Comparison of ENCODE assay signal across 21 mouse cellular contexts in the genomic region with DNA sequence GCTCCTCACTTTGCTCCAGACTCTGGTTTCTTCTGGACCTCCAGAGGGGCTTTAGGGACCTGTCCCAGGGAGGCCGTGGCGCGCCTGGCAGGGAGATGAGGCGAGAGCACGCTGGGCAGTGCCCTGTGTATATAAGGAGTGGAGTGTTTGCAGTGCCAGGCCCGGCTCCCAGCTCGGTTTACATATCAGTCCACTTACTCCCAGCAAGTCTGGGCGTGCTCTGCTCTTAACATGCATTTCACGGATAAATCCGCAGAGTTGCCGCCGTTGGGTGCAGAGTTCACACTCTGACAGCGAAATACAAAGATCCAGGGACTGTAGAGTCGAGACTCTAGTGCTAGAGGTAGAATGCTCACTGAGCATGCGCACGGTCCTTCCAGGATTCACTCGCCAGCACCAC. TPM values are rescaled to one million over a fixed set of nuclear protein-coding genes. Genes with fewer than 3 reads are reported as not detected.
DNase-seq lines count a peak whose midpoint lies in the region; ATAC-seq and TF ChIP-seq lines count a peak whose summit lies in the region.
"Had no signal": no experiment of that assay in that cellular context is flagged by ENCODE, and none has a peak within 500 bp of the region (broad histone marks: within the 10 kb centered on the region; RNA-seq: fewer than 3 reads in every experiment).

No protein-coding gene starts in this region.

- H3K4me1 ChIP-seq in embryonic facial prominence, embryonic 14.5 days (ENCODE audit: control insufficient read depth, insufficient read depth, low read length), result no peaks in the 10 kb centered on the region
- peaks cover 11% of the 10 kb centered on the region for H3K4me1 ChIP-seq in lung, postnatal 0 days (ENCODE audit: insufficient read depth, low read depth, low read length)
- peaks cover 39% of the 10 kb centered on the region for H3K4me1 ChIP-seq in stomach, embryonic 16.5 days (ENCODE audit: control insufficient read depth, insufficient read depth, low read length)

- no peaks in the 10 kb centered on the region for H3K36me3 ChIP-seq in embryonic facial prominence, embryonic 14.5 days (ENCODE audit: control insufficient read depth, insufficient read depth, low read length)
- no peaks in the 10 kb centered on the region for H3K36me3 ChIP-seq in lung, postnatal 0 days (ENCODE audit: insufficient read depth, low read length)
- no peaks in the 10 kb centered on the region for H3K36me3 ChIP-seq in stomach, embryonic 16.5 days (ENCODE audit: control insufficient read depth, insufficient read depth, low read length)
- H3K36me3 ChIP-seq: kidney, embryonic 15.5 days; limb, embryonic 12.5 days; liver, embryonic 15.5 days had no signal

- H3K27me3 ChIP-seq in embryonic facial prominence, embryonic 14.5 days (replicated peaks; ENCODE audit: control insufficient read depth, insufficient read depth, low read length), result no peaks in the 10 kb centered on the region
- H3K27me3 ChIP-seq in lung, postnatal 0 days (replicated peaks; ENCODE audit: insufficient read depth, low read length), result no peaks in the 10 kb centered on the region
- H3K27me3 ChIP-seq in stomach, embryonic 16.5 days (ENCODE audit: control insufficient read depth, insufficient read depth, low read length), result no peaks in the 10 kb centered on the region
- H3K27me3 ChIP-seq: kidney, embryonic 15.5 days; limb, embryonic 12.5 days; liver, embryonic 15.5 days had no signal

- H3K9ac ChIP-seq in embryonic facial prominence, embryonic 14.5 days (ENCODE audit: low read depth, low read length), result no peak overlapping the region
- no peak overlapping the region for H3K9ac ChIP-seq in lung, postnatal 0 days (replicated peaks; ENCODE audit: low read depth)
- H3K9ac ChIP-seq in stomach, embryonic 16.5 days (ENCODE audit: low read length), result peak overlapping the region; percentile 56
- H3K9ac ChIP-seq: forebrain, postnatal 0 days; hindbrain, embryonic 14.5 days; kidney, embryonic 15.5 days; limb, embryonic 12.5 days; liver, embryonic 15.5 days had no signal

- TF ChIP-seq CTCF in lung, postnatal 0 days (IDR thresholded peaks at IDR 0.05), result no peak

- H3K4me2 ChIP-seq in embryonic facial prominence, embryonic 14.5 days (ENCODE audit: low read depth, low read length), result no peak overlapping the region
- H3K4me2 ChIP-seq in lung, postnatal 0 days (replicated peaks; ENCODE audit: low read depth, low read length), result 0 out of 2 replicates have a peak overlapping the region, but pooled peaks have one; percentile 8
- peak overlapping the region; percentile 36; the same call in 1 of the 2 replicates for H3K4me2 ChIP-seq in stomach, embryonic 16.5 days (ENCODE audit: low read depth, low read length)
- H3K4me2 ChIP-seq: hindbrain, embryonic 14.5 days; kidney, embryonic 15.5 days; limb, embryonic 12.5 days; liver, embryonic 15.5 days; midbrain, embryonic 11.5 days had no signal

- 60% methylated on average over 17 of the region's 17 CpGs for WGBS in embryonic facial prominence, embryonic 14.5 days
- WGBS in lung, postnatal 0 days, result 50% methylated on average over 17 of the region's 17 CpGs
- 43% methylated on average over 17 of the region's 17 CpGs for WGBS in stomach, embryonic 16.5 days

- intact Hi-C loops in left cerebral cortex, postnatal 36 days (cut with DNase I), result no loop called here

- no peaks in the 10 kb centered on the region for H3K9me3 ChIP-seq in embryonic facial prominence, embryonic 14.5 days (ENCODE audit: control insufficient read depth, low read length)
- H3K9me3 ChIP-seq in lung, postnatal 0 days (ENCODE audit: low read length), result no peaks in the 10 kb centered on the region
- H3K9me3 ChIP-seq in stomach, embryonic 16.5 days (replicated peaks; ENCODE audit: control insufficient read depth, low read length), result no peaks in the 10 kb centered on the region
- H3K9me3 ChIP-seq: kidney, embryonic 15.5 days; limb, embryonic 12.5 days; liver, embryonic 15.5 days had no signal

- ATAC-seq in embryonic facial prominence, embryonic 14.5 days (ENCODE audit: low read depth), result peak; percentile 77; the same call in 1 of the 2 replicates
- peak; percentile 91 for ATAC-seq in lung, postnatal 0 days
- peak; percentile 84 for ATAC-seq in stomach, embryonic 16.5 days (ENCODE audit: insufficient read depth, low FRiP score)
- ATAC-seq: forebrain, postnatal 0 days had no signal

- no peak overlapping the region for H3K27ac ChIP-seq in embryonic facial prominence, embryonic 14.5 days (replicated peaks; ENCODE audit: low read depth, low read length)
- peak overlapping the region; percentile 86 for H3K27ac ChIP-seq in lung, postnatal 0 days (ENCODE audit: low read length)
- H3K27ac ChIP-seq in stomach, embryonic 16.5 days (ENCODE audit: low read length), result peak overlapping the region; percentile 93
- H3K27ac ChIP-seq: hindbrain, embryonic 14.5 days; kidney, embryonic 15.5 days; limb, embryonic 12.5 days; liver, embryonic 15.5 days had no signal

- TF ChIP-seq EP300 in lung, postnatal 0 days (IDR thresholded peaks at IDR 0.05), result peak; percentile 84

- DNase-seq in ZHBTc4 (ENCODE audit: low read depth, low spot score), result peak; percentile 36
- peak; percentile 59 for DNase-seq in embryonic facial prominence, embryonic 14.5 days (ENCODE audit: low spot score)
- DNase-seq in lung, postnatal 0 days (ENCODE audit: low spot score), result peak; percentile 91
- DNase-seq in heart, adult 11 months, result no peak
- DNase-seq in left cerebral cortex, postnatal 36 days (ENCODE audit: low spot score in 2 of 2), result no peak
- DNase-seq in adrenal gland, postnatal 14 days, result no peak
- DNase-seq: cerebellum, adult 18-20 months; forebrain, postnatal 0 days; layer of hippocampus, postnatal 36 days; right cerebral cortex, postnatal 25 days; thymus, postnatal 4 days had no signal

- no peak overlapping the region for H3K4me3 ChIP-seq in embryonic facial prominence, embryonic 14.5 days (ENCODE audit: low read depth, low read length)
- no peak overlapping the region for H3K4me3 ChIP-seq in lung, postnatal 0 days (ENCODE audit: low read depth, low read length)
- no peak overlapping the region for H3K4me3 ChIP-seq in stomach, embryonic 16.5 days (replicated peaks; ENCODE audit: low read length)
- H3K4me3 ChIP-seq: erythroblast, embryonic 14.5 days; kidney, embryonic 15.5 days; limb, embryonic 12.5 days; liver, embryonic 15.5 days; myocyte had no signal

RNA-seq across cellular contexts. Expression of gene Tspan15, which starts 8.3 kb away (rescaled TPM):
- 9.5 and 10.3 TPM in 2 replicates for polyA plus RNA-seq in embryonic facial prominence, embryonic 14.5 days (2014; fragmentation: Nextera tagmentation; extraction: Ambion mirVana)
- 106 and 119 TPM in 2 replicates for polyA plus RNA-seq in lung, postnatal 0 days (2015; fragmentation: Nextera tagmentation; extraction: Ambion mirVana)
- 65.5 and 80.3 TPM in 2 replicates for polyA plus RNA-seq in stomach, embryonic 16.5 days (2015; fragmentation: Nextera tagmentation; extraction: Ambion mirVana)
- total RNA-seq in left cerebral cortex, postnatal 36 days (2021), result 10 to 100 TPM; 11.6 to 14.2 TPM
- 17.2 and 22.9 TPM in 2 replicates for total RNA-seq in adrenal gland, postnatal 14 days (2021)
- total RNA-seq: granulocyte monocyte progenitor cell, adult 5-6 weeks had no signal

RNA-seq across cellular contexts. Expression of gene Tacr2, which starts 29.5 kb away (rescaled TPM):
- not detected in 2 replicates for polyA plus RNA-seq in embryonic facial prominence, embryonic 14.5 days (2014; fragmentation: Nextera tagmentation; extraction: Ambion mirVana)
- 0.32 and 0.40 TPM in 2 replicates for polyA plus RNA-seq in lung, postnatal 0 days (2015; fragmentation: Nextera tagmentation; extraction: Ambion mirVana)
- polyA plus RNA-seq in stomach, embryonic 16.5 days (2015; fragmentation: Nextera tagmentation; extraction: Ambion mirVana), result 1.4 and 1.6 TPM in 2 replicates
- under 1 TPM; 0.32 to 0.34 TPM for total RNA-seq in left cerebral cortex, postnatal 36 days (2021)
- total RNA-seq in adrenal gland, postnatal 14 days (2021), result 10.1 and 15.3 TPM in 2 replicates
- total RNA-seq: forebrain, postnatal 0 days; granulocyte monocyte progenitor cell, adult 5-6 weeks; layer of hippocampus, postnatal 36 days had no signal
- polyA plus RNA-seq: brain, embryonic 14.5 days; erythroblast, embryonic 14.5 days; forebrain, postnatal 0 days; limb, embryonic 12.5 days; liver, embryonic 15.5 days; midbrain, embryonic 11.5 days had no signal

Comparison
In these comparisons a context has a peak if more than half of its experiments do, and no peak if none do; other contexts are left out.
1. DNase-seq: peak in ZHBTc4 (single experiment), embryonic facial prominence, embryonic 14.5 days (single experiment) and lung, postnatal 0 days (single experiment); none in heart, adult 11 months (single experiment), left cerebral cortex, postnatal 36 days (0 of 2) and adrenal gland, postnatal 14 days (single experiment).
2. Peak in every context shown above with its lines, with median percentiles within 50 percentile points of each other: ATAC-seq.